Mouse (Mus musculus) limb, embryonic 10.5 days (tissue): ENCODE measurements around the gene Fbxl14. TPM values are rescaled to one million over a fixed set of nuclear protein-coding genes. Genes with fewer than 3 reads are reported as not detected.

ENCODE experiments used
- DNase-seq: peaks from one replicate; pipeline ENCODE4 v3.0.0-alpha.2; 2017; ENCODE audit warnings: low spot score
- H3K27ac ChIP-seq: fragments of 300-500 bp; sonication (generic); 2 replicates; pipeline ENCODE4 v1.5.1; 2016; ENCODE audit warnings: mild to moderate bottlenecking
- H3K27me3 ChIP-seq: fragments of 300-500 bp; sonication (generic); 2 replicates; pipeline ENCODE4 v1.6.1; 2016; ENCODE audit warnings: low read depth, mild to moderate bottlenecking; ENCODE audit not compliant: poor library complexity, severe bottlenecking
- H3K36me3 ChIP-seq: fragments of 300-500 bp; sonication (generic); 2 replicates; pipeline ENCODE4 v1.6.1; 2016; ENCODE audit warnings: mild to moderate bottlenecking, moderate library complexity
- H3K4me1 ChIP-seq: fragments of 300-500 bp; sonication (generic); 2 replicates; pipeline ENCODE4 v1.6.1; 2016
- H3K4me3 ChIP-seq: fragments of 300-500 bp; sonication (generic); 2 replicates; pipeline ENCODE4 v1.5.1; 2016; ENCODE audit warnings: mild to moderate bottlenecking, moderate library complexity
- H3K9me3 ChIP-seq: fragments of 300-500 bp; sonication (generic); replicated peaks from 2 replicates; pipeline ENCODE4 v1.6.1; 2016; ENCODE audit warnings: mild to moderate bottlenecking
- WGBS: fragments of 180-500 bp; shearing (Covaris S2); methylation state at CpG from one replicate; pipeline ENCODE4 v1.1.7; 2016; 5-methylcytosine and 5-hydroxymethylcytosine counted together
- polyA plus RNA-seq: library from polyadenylated mRNA; unstranded; fragments of >200 nt; fragmentation: Nextera tagmentation; extraction: Ambion mirVana; gene quantifications from 2 replicates; pipeline ENCODE4 v1.2.1, GENCODE M21; 2016

The Fbxl14 gene
- polyA plus RNA-seq, 1 experiment from 2014 or later = 3.5 TPM

GRCm38 (mm10) chr6:119509437-119510037 is 30.1 kb downstream of the Fbxl14 start:
- H3K27ac ChIP-seq = no peak overlapping the region

GRCm38 (mm10) chr6:119512701-119513100 is 33.2 kb downstream of the Fbxl14 start:
- Histone ChIP-seq H3K4me1 (0 out of 2 replicates have a peak, but pooled peaks cover 3% of the 10 kb centered on the region), H3K27ac (no peak overlapping the region), H3K9me3 (no peaks in the 10 kb centered on the region), H3K36me3 (peaks cover 15% of the 10 kb centered on the region; the same call in 1 of the 2 replicates), H3K4me3 (no peak overlapping the region), H3K27me3 (no peaks in the 10 kb centered on the region)
- 92% methylated on average over 11 of the region's 11 CpGs for WGBS
- no peak for DNase-seq

More at GRCm38 (mm10) chr6:119509437-119510037, 30.1 kb downstream of the Fbxl14 start:
- no peak for DNase-seq
- no peak overlapping the region for H3K4me3 ChIP-seq
- H3K27me3 ChIP-seq = no peaks in the 10 kb centered on the region
- no peaks in the 10 kb centered on the region for H3K9me3 ChIP-seq
- H3K36me3 ChIP-seq = peaks cover 20% of the 10 kb centered on the region
- peaks cover 9% of the 10 kb centered on the region; the same call in 1 of the 2 replicates for H3K4me1 ChIP-seq
- WGBS = 93% methylated on average over 13 of the region's 13 CpGs

GRCm38 (mm10) chr6:119513452-119513851 is 34.0 kb downstream of the Fbxl14 start:
- DNase-seq = no peak
- Histone ChIP-seq H3K4me3 (no peak overlapping the region), H3K27ac (no peak overlapping the region), H3K36me3 (peaks cover 11% of the 10 kb centered on the region; the same call in 1 of the 2 replicates), H3K27me3 (no peaks in the 10 kb centered on the region), H3K4me1 (0 out of 2 replicates have a peak, but pooled peaks cover 3% of the 10 kb centered on the region), H3K9me3 (no peaks in the 10 kb centered on the region)
- WGBS = 86% methylated on average over 5 of the region's 5 CpGs

- no peak overlapping the region for H3K27ac ChIP-seq
- no peak for DNase-seq
- H3K4me1 ChIP-seq = 0 out of 2 replicates have a peak, but pooled peaks cover 3% of the 10 kb centered on the region
- H3K9me3 ChIP-seq = no peaks in the 10 kb centered on the region
- H3K27me3 ChIP-seq = no peaks in the 10 kb centered on the region
- peaks cover 4% of the 10 kb centered on the region; the same call in 1 of the 2 replicates for H3K36me3 ChIP-seq
- 95% methylated on average over 7 of the region's 7 CpGs for WGBS
- H3K4me3 ChIP-seq = no peak overlapping the region
These were observed 34.6 kb downstream of the Fbxl14 start for GRCm38 (mm10) chr6:119514085-119514484.

GRCm38 (mm10) chr6:119520731-119521130 is 41.3 kb downstream of the Fbxl14 start:
- 0 out of 2 replicates have a peak, but pooled peaks cover 2% of the 10 kb centered on the region for H3K36me3 ChIP-seq
- H3K27ac ChIP-seq = no peak overlapping the region
- no peak overlapping the region for H3K4me3 ChIP-seq
- WGBS = 48% methylated on average over 9 of the region's 9 CpGs
- peaks cover 27% of the 10 kb centered on the region for H3K4me1 ChIP-seq
- DNase-seq = no peak
- no peaks in the 10 kb centered on the region for H3K9me3 ChIP-seq
- H3K27me3 ChIP-seq = no peaks in the 10 kb centered on the region

- no peak overlapping the region for H3K4me3 ChIP-seq
- H3K4me1 ChIP-seq = peaks cover 32% of the 10 kb centered on the region
- 0 out of 2 replicates have a peak, but pooled peaks cover under 1% of the 10 kb centered on the region for H3K36me3 ChIP-seq
- 77% methylated on average over 3 of the region's 3 CpGs for WGBS
- no peaks in the 10 kb centered on the region for H3K9me3 ChIP-seq
- no peaks in the 10 kb centered on the region for H3K27me3 ChIP-seq
- no peak for DNase-seq
- H3K27ac ChIP-seq = no peak overlapping the region
These were observed 42.0 kb downstream of the Fbxl14 start for GRCm38 (mm10) chr6:119521482-119521900.

- Histone ChIP-seq H3K36me3 (no peaks in the 10 kb centered on the region), H3K27ac (no peak overlapping the region), H3K4me1 (peaks cover 32% of the 10 kb centered on the region), H3K4me3 (no peak overlapping the region), H3K27me3 (no peaks in the 10 kb centered on the region), H3K9me3 (no peaks in the 10 kb centered on the region)
- no peak for DNase-seq
- WGBS = 42% methylated on average over 3 of the region's 3 CpGs
These were observed 42.5 kb downstream of the Fbxl14 start for GRCm38 (mm10) chr6:119521931-119522391.

GRCm38 (mm10) chr6:119526498-119526897 is 47.0 kb downstream of the Fbxl14 start:
- Histone ChIP-seq H3K4me1 (peaks cover 28% of the 10 kb centered on the region), H3K4me3 (no peak overlapping the region), H3K27ac (no peak overlapping the region), H3K27me3 (no peaks in the 10 kb centered on the region), H3K9me3 (no peaks in the 10 kb centered on the region), H3K36me3 (no peaks in the 10 kb centered on the region)
- no peak for DNase-seq
- 83% methylated on average over 5 of the region's 5 CpGs for WGBS

- no peaks in the 10 kb centered on the region for H3K9me3 ChIP-seq
- WGBS = 89% methylated on average over 3 of the region's 3 CpGs
- H3K4me1 ChIP-seq = peaks cover 5% of the 10 kb centered on the region; the same call in 1 of the 2 replicates
- no peaks in the 10 kb centered on the region for H3K27me3 ChIP-seq
- H3K36me3 ChIP-seq = no peaks in the 10 kb centered on the region
- no peak for DNase-seq
- H3K4me3 ChIP-seq = no peak overlapping the region
- H3K27ac ChIP-seq = no peak overlapping the region
These were observed 50.2 kb downstream of the Fbxl14 start for GRCm38 (mm10) chr6:119529659-119530058.

Other genes with a start within 250 kb of the Fbxl14 start
- not detected in 2 replicates for gene Cacna2d4, start 243.1 kb upstream of the Fbxl14 start, polyA plus RNA-seq
- not detected in 2 replicates for gene Lrtm2, start 148.9 kb upstream of the Fbxl14 start, polyA plus RNA-seq
- 27.8 and 29.4 TPM in 2 replicates for gene Adipor2, start 62.0 kb upstream of the Fbxl14 start, polyA plus RNA-seq
- 17.6 and 18.5 TPM in 2 replicates for gene Wnt5b, start 64.7 kb downstream of the Fbxl14 start, polyA plus RNA-seq